Mouse (Mus musculus) cerebellum, adult 2 months (tissue): ENCODE measurements around the gene Spag9.

Experiments
- CTCF ChIP-seq: fragments of 200-500 bp; IDR thresholded peaks from 2 replicates; pipeline ENCODE4 v1.5.1; 2011; ENCODE audit warnings: low read depth, mild to moderate bottlenecking, control low read depth, low read length, moderate library complexity, borderline replicate concordance; ENCODE audit not compliant: insufficient read depth
- POLR2A ChIP-seq: fragments of 200-500 bp; IDR thresholded peaks from 2 replicates; pipeline ENCODE4 v1.6.1; 2011; ENCODE audit warnings: low read length, control low read depth, borderline replicate concordance; ENCODE audit not compliant: insufficient read depth

- TF ChIP-seq CTCF (no peak), POLR2A (no peak)
These were observed 167.3 kb downstream of the Spag9 start for GRCm38 (mm10) chr11:94163005-94163767.
